Mouse (Mus musculus) MEL (cell line): Measurements from ENCODE around the gene Smarcd1. TPM values are rescaled to one million over a fixed set of nuclear protein-coding genes. Genes with fewer than 3 reads are reported as not detected.

Source experiments
- DNase-seq: peaks from one replicate; pipeline ENCODE4 v3.0.0; 2011; ENCODE audit warnings: low read depth, low spot score
- H3K27ac ChIP-seq: 2 replicates; pipeline ENCODE4 v1.5.1; 2012; ENCODE audit warnings: low read depth, mild to moderate bottlenecking, control low read depth, low read length, moderate library complexity; ENCODE audit not compliant: control insufficient read depth
- H3K27me3 ChIP-seq, 2 experiments: fragments of 150-350 bp in 1 of 2; sonication (generic) in 1 of 2; 2 replicates each; pipeline ENCODE4 v1.6.1; 2012; ENCODE audit warnings: low read length in 2 of 2, mild to moderate bottlenecking in 2 of 2, improper control_type of control experiment in 1 of 2, moderate library complexity in 1 of 2; ENCODE audit not compliant: insufficient read depth in 2 of 2, control insufficient read depth in 1 of 2
- H3K36me3 ChIP-seq, 2 experiments: 2 replicates each; pipeline ENCODE4 v1.6.1; 2012 to 2014; ENCODE audit warnings: low read length in 2 of 2, improper control_type of control experiment in 1 of 2, inconsistent platforms in 1 of 2, mild to moderate bottlenecking in 1 of 2; ENCODE audit not compliant: insufficient read depth in 2 of 2, control insufficient read depth in 1 of 2
- H3K4me1 ChIP-seq, 2 experiments: fragments of 150-350 bp in 1 of 2; sonication (generic) in 1 of 2; 2 replicates each; pipeline ENCODE4 v1.6.1; 2012; ENCODE audit warnings: low read length in 2 of 2, improper control_type of control experiment in 1 of 2, mild to moderate bottlenecking in 1 of 2; ENCODE audit not compliant: insufficient read depth in 2 of 2, control insufficient read depth in 1 of 2
- H3K4me3 ChIP-seq, 2 experiments: fragments of 150-350 bp in 1 of 2; sonication (generic) in 1 of 2; 2 replicates each; pipeline ENCODE4 v1.5.1; 2012; ENCODE audit warnings: low read depth in 2 of 2, low read length in 2 of 2, mild to moderate bottlenecking in 2 of 2, moderate library complexity in 2 of 2, control low read depth in 1 of 2, improper control_type of control experiment in 1 of 2; ENCODE audit not compliant: control insufficient read depth in 1 of 2, insufficient read depth in 1 of 2
- H3K79me2 ChIP-seq: 2 replicates; pipeline ENCODE4 v1.6.1; 2012; ENCODE audit warnings: mild to moderate bottlenecking, low read length, moderate library complexity; ENCODE audit not compliant: control insufficient read depth, poor library complexity, insufficient read depth
- H3K9ac ChIP-seq: 2 replicates; pipeline ENCODE4 v1.6.1; 2012; ENCODE audit warnings: low read depth, mild to moderate bottlenecking, control low read depth, low read length, moderate library complexity; ENCODE audit not compliant: control insufficient read depth, poor library complexity, severe bottlenecking
- H3K9me3 ChIP-seq: fragments of 150-350 bp; sonication (generic); replicated peaks from 2 replicates; pipeline ENCODE4 v1.6.1; 2012; ENCODE audit warnings: mild to moderate bottlenecking, low read length, improper control_type of control experiment, moderate library complexity; ENCODE audit not compliant: insufficient read depth
- CHD2 ChIP-seq: IDR thresholded peaks from 2 replicates; pipeline ENCODE4 v1.6.1; 2011; ENCODE audit warnings: low read length, improper control_type of control experiment
- CTCF ChIP-seq, 3 experiments: IDR thresholded peaks in 2 of 3; conservative IDR thresholded peaks in 1 of 3; 2 replicates each; pipeline ENCODE4 v1.5.1; 2011 to 2012; ENCODE audit warnings: low read length in 3 of 3, low read depth in 2 of 3, mild to moderate bottlenecking in 2 of 3, improper control_type of control experiment in 1 of 3, inconsistent platforms in 1 of 3, mixed read lengths in 1 of 3, moderate library complexity in 1 of 3; ENCODE audit not compliant: control insufficient read depth in 1 of 3, insufficient read depth in 1 of 3, poor library complexity in 1 of 3, severe bottlenecking in 1 of 3
- E2F4 ChIP-seq: IDR thresholded peaks from 2 replicates; pipeline ENCODE4 v1.6.1; 2011; ENCODE audit warnings: low read depth, low read length, improper control_type of control experiment, borderline replicate concordance
- ELF1 ChIP-seq: IDR thresholded peaks from 2 replicates; pipeline ENCODE4 v1.6.1; 2014; ENCODE audit warnings: low read depth, mild to moderate bottlenecking, inconsistent platforms, low read length, improper control_type of control experiment, moderate library complexity
- EP300 ChIP-seq, 2 experiments: IDR thresholded peaks; 2 replicates each; pipeline ENCODE4 v1.6.1; 2011; ENCODE audit warnings: improper control_type of control experiment in 2 of 2, low read length in 2 of 2, low read depth in 1 of 2, mild to moderate bottlenecking in 1 of 2
- ETS1 ChIP-seq: IDR thresholded peaks from 2 replicates; pipeline ENCODE4 v1.6.1; 2012; ENCODE audit warnings: low read depth, mild to moderate bottlenecking, inconsistent platforms, low read length, improper control_type of control experiment, moderate library complexity
- GATA1 ChIP-seq: IDR thresholded peaks from 2 replicates; pipeline ENCODE4 v1.6.1; 2011; ENCODE audit warnings: low read depth, low read length, improper control_type of control experiment
- MAFK ChIP-seq: IDR thresholded peaks from 2 replicates; pipeline ENCODE4 v1.6.1; 2011; ENCODE audit warnings: low read depth, mild to moderate bottlenecking, low read length, improper control_type of control experiment, borderline replicate concordance
- MAX ChIP-seq: IDR thresholded peaks from 2 replicates; pipeline ENCODE4 v1.6.1; 2011; ENCODE audit warnings: low read length, improper control_type of control experiment
- MYB ChIP-seq: IDR thresholded peaks from 2 replicates; pipeline ENCODE4 v1.6.1; 2011; ENCODE audit warnings: mild to moderate bottlenecking, low read depth, low read length, improper control_type of control experiment
- MYC ChIP-seq: IDR thresholded peaks from 2 replicates; pipeline ENCODE4 v1.6.1; 2011; ENCODE audit warnings: low read depth, mild to moderate bottlenecking, low read length, improper control_type of control experiment, moderate library complexity
- NRF1 ChIP-seq: IDR thresholded peaks from 2 replicates; pipeline ENCODE4 v1.6.1; 2014; ENCODE audit warnings: low read depth, mild to moderate bottlenecking, inconsistent platforms, low read length, improper control_type of control experiment, moderate library complexity; ENCODE audit not compliant: poor library complexity, insufficient read depth, severe bottlenecking
- POLR2A ChIP-seq, 2 experiments: IDR thresholded peaks; 2 replicates each; pipeline ENCODE4 v1.6.1; 2011 to 2012; ENCODE audit warnings: low read length in 2 of 2, mild to moderate bottlenecking in 2 of 2, control low read depth in 1 of 2, improper control_type of control experiment in 1 of 2, low read depth in 1 of 2, moderate library complexity in 1 of 2; ENCODE audit not compliant: control insufficient read depth in 1 of 2, insufficient read depth in 1 of 2, poor library complexity in 1 of 2
- POLR2AphosphoS2 ChIP-seq: IDR thresholded peaks from 2 replicates; pipeline ENCODE4 v1.6.1; 2011; ENCODE audit warnings: low read length, improper control_type of control experiment
- POLR2AphosphoS5 ChIP-seq: IDR thresholded peaks from 2 replicates; pipeline ENCODE4 v1.6.1; 2012; ENCODE audit warnings: low read depth, borderline replicate concordance, mild to moderate bottlenecking, inconsistent platforms, low read length, moderate library complexity, mixed read lengths
- RAD21 ChIP-seq: IDR thresholded peaks from 2 replicates; pipeline ENCODE4 v1.6.1; 2011; ENCODE audit warnings: mild to moderate bottlenecking, low read depth, low read length, improper control_type of control experiment
- TBP ChIP-seq: IDR thresholded peaks from 2 replicates; pipeline ENCODE4 v1.8.0; 2011; ENCODE audit warnings: low read depth, low read length, improper control_type of control experiment
- TCF12 ChIP-seq: IDR thresholded peaks from 2 replicates; pipeline ENCODE4 v1.6.1; 2014; ENCODE audit warnings: low read depth, mild to moderate bottlenecking, inconsistent platforms, low read length, improper control_type of control experiment, moderate library complexity
- UBTF ChIP-seq: IDR thresholded peaks from 2 replicates; pipeline ENCODE4 v1.6.1; 2012; ENCODE audit warnings: low read depth, mild to moderate bottlenecking, inconsistent platforms, low read length, improper control_type of control experiment, moderate library complexity, borderline replicate concordance; ENCODE audit not compliant: insufficient read depth
- ZC3H11A ChIP-seq: IDR thresholded peaks from 2 replicates; pipeline ENCODE4 v1.6.1; 2012; ENCODE audit warnings: low read depth, mild to moderate bottlenecking, inconsistent platforms, low read length, improper control_type of control experiment
- ZKSCAN1 ChIP-seq: IDR thresholded peaks from 2 replicates; pipeline ENCODE4 v1.6.1; 2012; ENCODE audit warnings: low read depth, mild to moderate bottlenecking, inconsistent platforms, low read length, improper control_type of control experiment, moderate library complexity
- ZMIZ1 ChIP-seq: IDR thresholded peaks from 2 replicates; pipeline ENCODE4 v1.6.1; 2012; ENCODE audit warnings: low read depth, mild to moderate bottlenecking, inconsistent platforms, low read length, improper control_type of control experiment, moderate library complexity
- ZNF384 ChIP-seq: IDR thresholded peaks from 2 replicates; pipeline ENCODE4 v1.6.1; 2012; ENCODE audit warnings: low read depth, mild to moderate bottlenecking, inconsistent platforms, low read length, improper control_type of control experiment
- polyA plus RNA-seq, 2 experiments: library from polyadenylated mRNA; stranded (reverse) in 1 of 2; unstranded in 1 of 2; fragments of >175 nt in 1 of 2; fragments of >200 nt in 1 of 2; gene quantifications; 2 replicates each; pipeline versions ENCODE4 v1.2.1 to v1.2.4; 2012; ENCODE audit warnings: low replicate concordance in 2 of 2, low read depth in 1 of 2; ENCODE audit not compliant: insufficient read length in 2 of 2, insufficient read depth in 1 of 2, missing spikeins in 1 of 2
- total RNA-seq: library from RNA; depleted of rRNA; stranded (reverse); fragments of 300-350 nt; gene quantifications from 2 replicates; pipeline ENCODE4 v1.2.3, GENCODE M21; 2012

Smarcd1 gene
- total and polyA plus RNA-seq, 3 experiments = 20.1 to 247 (median 72.5) TPM

GRCm38 (mm10) chr15:99705440-99706048, 3.6 kb downstream of the Smarcd1 start, which contains the start of gene Gm17349 (continued):
- TF ChIP-seq MAFK = no peak
- TF ChIP-seq ZMIZ1 = no peak
- TF ChIP-seq CHD2 = no peak
- no peak for TF ChIP-seq E2F4
- no peak for TF ChIP-seq ZKSCAN1
- TF ChIP-seq POLR2A (IDR thresholded peaks at IDR 0.05; ENCODE audit: control insufficient read depth in 1 of 2, insufficient read depth in 1 of 2, low read depth in 1 of 2, low read length in 2 of 2, poor library complexity in 1 of 2) = no peak
- TF ChIP-seq UBTF = no peak
- no peak for TF ChIP-seq TCF12
- no peak for TF ChIP-seq GATA1
- no peak for TF ChIP-seq POLR2AphosphoS5
- TF ChIP-seq, all 39 proteins: peak for 8

- Histone ChIP-seq H3K79me2 (no peaks in the 10 kb centered on the region), H3K27me3 (no peaks in the 10 kb centered on the region), H3K27ac (no peak overlapping the region), H3K36me3 (peaks cover 0 to 3% of the 10 kb centered on the region in 2 experiments; a peak in 2 of 4 replicates), H3K9ac (no peak overlapping the region), H3K4me1 (no peaks in the 10 kb centered on the region), H3K9me3 (no peaks in the 10 kb centered on the region)
- DNase-seq = no peak
- no peak for TF ChIP-seq MYC
- TF ChIP-seq POLR2AphosphoS2 = no peak
- no peak for TF ChIP-seq ETS1
- no peak for TF ChIP-seq ZKSCAN1
- no peak for TF ChIP-seq NRF1
- no peak for TF ChIP-seq CTCF (IDR thresholded peaks at IDR 0.05 in 2 of 3, conservative IDR thresholded peaks at IDR 0.05 in 1 of 3; ENCODE audit: control insufficient read depth in 1 of 3, insufficient read depth in 1 of 3, low read depth in 2 of 3, low read length in 3 of 3, poor library complexity in 1 of 3, severe bottlenecking in 1 of 3)
- no peak for TF ChIP-seq RAD21
- TF ChIP-seq UBTF = no peak
- TF ChIP-seq ELF1 = no peak
- TF ChIP-seq ZC3H11A = no peak
- no peak for TF ChIP-seq ZNF384
- TF ChIP-seq EP300 (IDR thresholded peaks at IDR 0.05; ENCODE audit: low read depth in 1 of 2, low read length in 2 of 2) = no peak
- no peak for TF ChIP-seq MAFK
- TF ChIP-seq MYB = no peak
- TF ChIP-seq TBP = no peak
- TF ChIP-seq POLR2A (IDR thresholded peaks at IDR 0.05; ENCODE audit: control insufficient read depth in 1 of 2, insufficient read depth in 1 of 2, low read depth in 1 of 2, low read length in 2 of 2, poor library complexity in 1 of 2) = no peak
- no peak for TF ChIP-seq TCF12
- TF ChIP-seq MAX = no peak
- TF ChIP-seq, all 39 proteins: peak for 0
- no peak overlapping the region for H3K4me3 ChIP-seq
Observed at GRCm38 (mm10) chr15:99708176-99708575, 6.2 kb downstream of the Smarcd1 start.
